Mouse (Mus musculus): Measurements from ENCODE around the gene Ppp1r1b.

Ppp1r1b gene

DNA sequence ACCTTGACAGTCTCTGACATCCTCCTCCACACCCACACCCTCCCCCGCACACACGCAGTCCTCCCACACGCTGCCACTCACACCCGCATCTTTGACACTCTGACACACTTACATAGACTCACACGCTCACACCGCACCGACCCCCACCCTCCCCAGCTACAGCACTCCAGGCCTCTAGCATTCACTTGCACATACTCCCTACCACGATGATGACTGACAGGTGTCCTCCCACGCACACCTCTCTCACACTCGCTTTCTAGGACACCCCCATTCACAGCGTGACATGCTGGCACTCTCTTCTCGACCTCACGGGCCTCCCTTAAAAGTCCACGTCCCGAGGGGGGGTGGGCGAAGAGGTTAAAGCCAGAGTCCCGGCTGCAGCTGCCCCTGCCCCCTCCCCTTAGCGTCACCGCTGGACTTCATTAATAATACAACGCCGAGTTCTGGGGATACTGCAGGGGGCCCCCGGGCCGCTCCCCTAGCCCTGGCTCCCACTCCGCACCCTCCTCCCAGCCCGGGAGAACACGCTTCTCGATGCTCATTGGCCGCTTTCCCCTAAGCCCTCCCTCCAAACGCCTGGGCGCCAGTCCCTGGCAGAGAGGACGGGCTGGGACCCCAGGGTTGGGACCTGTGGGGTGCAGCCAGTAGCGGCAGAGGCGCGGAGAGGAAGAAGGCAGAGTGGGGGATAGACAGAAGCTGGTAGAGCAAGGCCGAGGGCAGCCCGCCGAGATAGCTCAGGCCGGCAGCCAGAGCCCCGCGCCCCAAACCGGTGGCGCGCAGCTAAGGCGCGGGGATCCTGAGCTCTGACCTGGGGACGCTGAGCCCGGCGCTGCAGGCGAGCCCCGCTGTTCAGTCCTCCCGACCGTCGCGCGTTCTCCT lies at the start of gene Ppp1r1b:
Gene Ppp1r1b (plus strand): TSS at position 322 of the 879 bp plus-strand sequence.
- DNase-seq (ENCODE audit: low read depth, low spot score) = no peak

DNA sequence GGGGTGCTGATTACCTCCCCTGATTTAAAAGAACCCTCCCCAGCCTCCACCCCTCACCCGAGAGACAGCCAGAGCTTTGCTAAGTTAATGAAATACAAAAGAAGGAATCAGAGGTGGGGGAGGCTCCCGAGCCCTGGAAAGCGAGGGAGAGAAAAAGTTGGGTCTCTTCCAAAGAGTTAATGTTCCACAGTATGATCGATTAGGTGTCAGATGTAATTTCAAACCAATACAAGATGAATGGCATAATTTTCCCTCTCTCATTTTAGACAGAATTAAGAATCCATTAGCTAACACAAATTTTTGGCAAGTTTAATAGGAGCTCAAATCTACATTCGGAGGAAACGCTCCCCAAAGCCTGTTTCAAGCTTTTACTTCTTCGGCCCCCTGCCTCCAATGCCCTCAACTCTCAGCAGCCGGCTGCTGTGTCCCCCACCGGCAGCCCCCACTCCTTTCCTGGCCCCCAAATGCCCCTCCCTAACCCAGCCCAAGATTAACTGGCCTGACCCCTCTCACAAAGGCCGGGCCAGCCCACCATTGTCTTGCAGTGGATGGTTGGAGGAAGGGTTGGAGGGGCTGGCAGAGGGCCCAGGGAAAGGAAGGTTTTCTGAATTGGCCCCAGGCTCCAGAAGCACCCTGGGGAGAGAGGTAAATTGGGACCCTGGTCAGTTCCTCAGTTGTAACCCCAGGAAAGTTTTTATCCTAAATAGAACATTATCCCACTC lies 49.6 kb upstream of the Ppp1r1b start:
- DNase-seq (ENCODE audit: low read depth, low spot score) = no peak

DNA sequence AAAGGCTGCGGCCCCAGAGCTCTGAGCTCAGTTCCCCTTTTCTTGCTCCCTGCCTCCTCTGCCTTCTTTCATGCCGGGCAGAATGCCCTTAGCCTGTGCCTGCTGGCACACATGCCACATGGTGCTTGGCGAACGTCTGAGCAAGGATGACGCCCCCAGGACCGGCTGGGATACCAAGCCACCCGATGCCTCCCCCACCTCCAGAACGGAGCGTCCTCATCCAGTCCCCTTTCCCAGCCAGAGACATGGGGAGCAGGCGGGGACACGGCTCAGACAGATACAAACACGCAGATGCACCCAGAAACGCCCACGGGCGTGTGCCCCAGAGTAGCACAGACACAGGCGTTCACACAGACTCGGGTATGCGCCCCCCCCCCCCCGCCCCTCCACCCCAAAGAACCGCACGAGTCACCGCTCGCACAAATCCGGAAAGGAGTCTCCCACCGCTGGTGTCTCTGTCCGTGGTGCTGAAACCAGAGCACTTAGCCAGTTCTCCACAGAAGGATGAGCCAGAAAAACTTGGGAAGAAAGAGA lies 34.3 kb upstream of the Ppp1r1b start:
- DNase-seq (ENCODE audit: low read depth, low spot score) = no peak

DNA sequence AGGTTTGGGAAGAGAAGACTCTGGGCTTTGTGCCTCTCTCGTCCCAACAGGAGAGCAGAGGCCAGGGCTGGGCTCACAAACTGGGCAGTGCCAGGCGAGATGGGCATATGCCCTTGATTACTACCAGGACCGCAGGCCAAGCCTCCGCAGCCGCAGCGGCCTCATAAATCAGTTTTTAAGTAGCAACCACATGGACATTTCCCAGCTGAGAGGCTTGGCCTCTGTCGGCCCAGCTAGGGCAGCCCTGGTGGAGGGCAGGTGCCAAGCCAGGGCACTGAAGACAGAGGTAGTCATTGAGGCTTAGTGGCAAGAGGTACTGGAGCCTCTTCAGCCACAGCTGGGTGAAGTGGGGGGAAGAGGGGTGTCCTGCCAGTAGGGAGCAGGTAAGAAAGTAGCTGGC lies 30.7 kb upstream of the Ppp1r1b start:
- no peak for DNase-seq (ENCODE audit: low read depth, low spot score)

- no peak for DNase-seq (ENCODE audit: low read depth, low spot score)
Observed at GRCm38 (mm10) chr11:98318421-98319116, 29.6 kb upstream of the Ppp1r1b start.

- no peak for DNase-seq (ENCODE audit: low read depth, low spot score)
Observed at GRCm38 (mm10) chr11:98319120-98319519, 29.1 kb upstream of the Ppp1r1b start.

DNA sequence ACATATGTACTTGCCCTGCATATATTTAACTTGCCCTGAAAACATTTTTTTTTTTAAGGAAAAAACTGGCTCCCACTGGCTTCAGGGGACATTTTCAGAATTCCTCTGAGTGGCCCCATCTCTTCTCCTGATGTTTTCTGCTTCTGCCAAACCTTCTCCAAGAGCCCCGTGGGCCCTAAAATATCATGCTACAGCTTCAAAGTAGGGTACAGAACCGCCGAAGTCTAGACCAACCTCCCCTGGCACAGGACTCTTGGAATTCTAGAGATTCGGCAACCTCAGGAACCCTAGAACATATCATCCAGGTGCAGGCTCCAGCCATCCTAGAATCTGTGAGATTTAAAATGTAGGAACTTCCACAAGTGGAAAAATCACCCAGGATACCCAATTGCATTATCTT lies 28.7 kb upstream of the Ppp1r1b start:
- no peak for DNase-seq (ENCODE audit: low read depth, low spot score)

- DNase-seq (ENCODE audit: low read depth, low spot score) = no peak
Observed at GRCm38 (mm10) chr11:98319944-98320343, 28.3 kb upstream of the Ppp1r1b start.

- DNase-seq (ENCODE audit: low read depth, low spot score) = no peak
Observed at GRCm38 (mm10) chr11:98320381-98320780, 27.8 kb upstream of the Ppp1r1b start.

DNA sequence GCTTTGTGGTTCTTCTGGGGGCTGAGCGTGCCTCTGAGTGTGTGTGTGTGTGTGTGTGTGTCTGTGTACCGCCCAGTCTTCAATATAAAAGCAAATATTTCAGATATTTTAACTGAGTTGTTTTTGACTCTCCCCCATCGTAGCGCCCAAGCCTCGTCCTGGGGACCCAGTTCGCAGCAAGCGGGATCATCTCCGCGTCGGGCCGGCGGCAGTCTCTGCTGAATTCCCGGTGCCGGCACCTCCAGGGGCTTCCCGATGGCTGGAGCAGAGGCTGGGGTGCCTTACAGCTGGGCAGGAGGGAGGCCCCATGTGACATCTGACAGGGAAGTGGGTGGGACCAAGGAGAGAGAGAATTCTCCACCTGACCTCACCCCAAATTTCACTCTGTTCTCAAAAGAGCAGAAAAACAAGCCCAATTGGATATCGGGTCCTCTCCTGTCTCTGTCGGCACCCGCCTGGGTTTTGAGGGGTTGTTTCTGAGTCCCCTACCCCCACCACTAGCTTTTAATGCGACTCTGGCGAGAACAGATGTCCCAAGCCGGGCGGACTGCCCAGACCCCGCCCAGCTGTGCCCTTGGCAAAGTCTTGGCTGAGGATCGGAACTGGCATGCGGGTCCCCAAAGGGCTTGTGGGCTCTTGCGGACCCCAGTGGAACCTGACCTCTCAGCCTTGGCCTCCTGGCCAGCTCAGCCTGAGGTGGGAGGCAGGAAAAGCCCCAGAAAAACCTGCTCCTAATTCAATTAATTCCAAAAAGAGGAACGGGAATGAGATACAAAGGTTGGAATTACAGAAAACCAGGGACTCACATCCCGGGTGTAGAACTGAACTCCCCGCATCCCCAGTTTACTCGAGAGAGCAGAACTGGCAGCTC lies 27.2 kb upstream of the Ppp1r1b start:
- DNase-seq (ENCODE audit: low read depth, low spot score) = no peak

- no peak for DNase-seq (ENCODE audit: low read depth, low spot score)
Observed at GRCm38 (mm10) chr11:98321677-98322003, 26.6 kb upstream of the Ppp1r1b start.

DNA sequence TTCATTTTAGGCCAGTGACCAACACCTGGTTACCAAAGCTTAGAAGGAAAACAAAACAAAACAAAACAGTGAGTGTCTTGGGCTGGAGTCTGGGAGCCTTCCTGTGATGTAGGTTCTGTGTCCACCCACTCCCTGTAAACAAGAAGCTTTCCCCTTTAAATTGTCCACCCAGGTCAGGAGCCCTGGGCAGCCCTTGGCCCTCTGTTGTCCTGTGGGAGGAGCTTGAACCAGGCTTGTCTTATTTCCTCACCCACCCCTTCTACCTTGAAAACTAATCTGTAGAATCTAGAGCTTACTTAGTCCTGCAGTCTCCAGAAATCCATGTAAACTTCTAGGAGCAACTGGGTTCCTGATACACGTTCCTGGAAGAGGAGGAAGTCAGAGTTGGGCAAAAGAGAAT lies 26.0 kb upstream of the Ppp1r1b start:
- no peak for DNase-seq (ENCODE audit: low read depth, low spot score)

- no peak for DNase-seq (ENCODE audit: low read depth, low spot score)
Observed at GRCm38 (mm10) chr11:98323136-98323866, 24.9 kb upstream of the Ppp1r1b start.

- DNase-seq (ENCODE audit: low read depth, low spot score) = no peak
Observed at GRCm38 (mm10) chr11:98323933-98324332, 24.3 kb upstream of the Ppp1r1b start.

DNA sequence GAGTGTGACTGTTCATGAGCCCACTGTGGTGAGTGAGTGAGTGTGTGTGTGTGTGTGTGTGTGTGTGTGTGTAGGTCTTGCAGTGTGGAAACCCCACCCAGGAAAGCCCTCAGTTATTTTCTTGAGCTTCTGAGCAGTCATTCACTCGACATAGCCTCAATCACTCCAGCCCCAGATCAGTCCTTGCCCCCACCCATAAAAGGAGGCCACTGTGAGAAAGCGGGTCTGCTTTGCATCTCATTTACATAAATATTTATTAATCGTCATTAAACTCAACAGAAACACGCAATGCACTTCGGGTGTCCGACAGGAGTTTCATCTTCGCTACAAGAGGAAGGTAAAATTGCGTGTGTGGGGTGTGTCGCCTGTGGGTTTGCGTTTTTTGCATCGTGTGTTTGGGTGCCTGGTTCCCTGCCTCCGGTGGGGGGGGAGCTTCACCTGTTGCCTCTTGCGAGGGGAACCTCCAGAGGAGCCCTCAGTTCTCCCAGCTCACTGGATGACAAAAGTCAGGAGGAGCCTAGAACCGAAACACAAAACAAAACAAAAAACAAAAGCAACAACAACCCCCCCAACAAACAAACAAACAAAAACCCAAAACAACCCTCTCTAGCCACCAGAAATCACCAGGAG lies 22.9 kb upstream of the Ppp1r1b start:
- DNase-seq (ENCODE audit: low read depth, low spot score) = no peak

- DNase-seq (ENCODE audit: low read depth, low spot score) = no peak
Observed at GRCm38 (mm10) chr11:98325821-98326218, 22.4 kb upstream of the Ppp1r1b start.

- DNase-seq (ENCODE audit: low read depth, low spot score) = no peak
Observed at GRCm38 (mm10) chr11:98326741-98327135, 21.5 kb upstream of the Ppp1r1b start.

- DNase-seq (ENCODE audit: low read depth, low spot score) = no peak
Observed at GRCm38 (mm10) chr11:98327136-98328030, 20.8 kb upstream of the Ppp1r1b start.

GRCm38 (mm10) chr11:98328031-98328370 lies 20.2 kb upstream of the Ppp1r1b start:
- DNase-seq (ENCODE audit: low read depth, low spot score) = no peak
